Mouse (Mus musculus) left cerebral cortex, postnatal 14 days (tissue): Measurements from ENCODE around the gene Gm20388. TPM values are rescaled to one million over a fixed set of nuclear protein-coding genes. Genes with fewer than 3 reads are reported as not detected.

Experiments
- DNase-seq, 2 experiments: peaks; one replicate each; pipeline ENCODE4 v3.0.0; 2021 to 2022; ENCODE audit warnings: low spot score in 2 of 2, mixed read lengths in 1 of 2
- intact Hi-C: fragments of 180-260 bp; cut with DNase I; formaldehyde crosslinking; loops from one replicate; pipeline ENCODE4 v1.15.1; 2025
- total RNA-seq, 2 experiments: library from RNA; stranded (reverse); gene quantifications; 2 replicates each; pipeline ENCODE4 v1.2.3; 2021

Gm20388 gene
- total RNA-seq, 2 experiments from 2014 or later = 2.8 to 7.3 TPM

DNA sequence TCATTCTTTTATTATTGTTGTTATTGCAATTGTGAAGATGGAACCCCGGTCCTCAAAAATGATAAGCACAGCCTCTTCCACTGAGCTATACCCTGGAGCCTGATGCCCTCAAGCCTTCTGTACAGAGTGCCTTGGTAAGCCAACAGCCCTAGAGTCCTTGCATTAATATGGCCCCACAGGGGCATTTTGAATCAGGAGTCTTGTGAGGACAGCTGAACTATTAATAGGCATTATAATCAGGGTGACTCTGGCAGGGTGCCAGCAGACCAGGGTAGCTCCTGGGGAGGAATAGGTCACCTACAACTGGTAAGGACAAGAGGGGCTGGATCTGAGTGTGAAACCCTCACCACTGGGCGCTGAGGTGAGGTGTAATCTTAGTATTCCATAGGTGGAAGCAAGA is 679.3 kb downstream of the Gm20388 start:
- no peak for DNase-seq
- intact Hi-C loops = loop anchor here (10.0 kb wide), 1 partner anchor 405 kb away; no protein-coding TSS in a partner anchor

DNA sequence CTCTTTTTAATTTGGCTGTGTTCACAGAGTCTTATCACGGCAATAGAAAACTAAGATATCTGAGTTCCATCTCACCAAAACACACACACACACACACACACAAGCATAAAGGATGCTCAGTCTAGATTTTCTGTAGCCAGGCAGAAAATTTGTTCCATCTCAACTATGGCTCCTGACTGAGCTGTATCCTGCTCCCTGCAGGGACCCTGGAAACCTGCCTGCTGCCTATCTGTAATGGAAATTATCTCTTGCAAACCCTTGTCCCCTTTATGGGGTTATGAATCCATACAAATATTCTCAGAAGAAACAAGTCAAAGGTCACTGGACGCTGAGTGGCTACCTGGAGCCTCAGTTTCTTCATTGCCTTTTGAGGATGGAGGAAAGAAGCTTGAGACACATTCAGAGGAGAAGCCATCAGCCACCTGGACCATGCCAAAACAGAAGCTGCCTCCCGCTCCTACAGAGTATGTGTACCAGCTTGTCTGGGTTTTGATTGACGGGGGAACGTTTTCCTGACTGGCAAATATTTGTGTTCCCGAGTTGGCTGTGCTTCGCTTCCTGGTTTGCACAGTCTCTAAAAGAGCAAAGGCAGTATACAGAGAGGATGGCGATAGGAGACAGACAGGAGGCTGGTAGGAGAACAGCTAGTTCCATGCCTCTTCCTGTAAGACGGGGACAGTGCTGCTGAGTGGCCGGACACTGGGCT is 681.1 kb downstream of the Gm20388 start:
- intact Hi-C loops = loop anchor here (10.0 kb wide), 1 partner anchor 407 kb away; no protein-coding TSS in a partner anchor
- no peak for DNase-seq

DNA sequence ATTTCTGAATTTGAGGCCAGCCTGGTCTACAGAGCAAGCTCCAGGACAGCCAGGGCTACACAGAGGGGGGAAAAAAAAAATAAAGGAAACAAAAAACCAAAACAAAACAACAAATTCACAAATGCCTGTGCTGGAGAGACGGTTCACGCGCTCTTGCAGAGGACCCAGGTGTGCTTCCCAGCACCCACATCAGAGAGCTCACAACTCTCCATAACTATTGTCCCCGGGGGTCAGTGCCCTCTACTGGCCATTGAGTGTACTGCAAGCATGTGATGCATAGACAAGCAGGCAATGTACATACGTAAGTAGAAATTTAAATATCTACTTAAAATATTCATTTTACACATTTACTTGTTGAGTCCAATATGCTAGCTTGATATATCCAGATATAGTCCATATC is 683.9 kb downstream of the Gm20388 start:
- intact Hi-C loops = loop anchor here (10.0 kb wide), 1 partner anchor 410 kb away; no protein-coding TSS in a partner anchor
- no peak for DNase-seq

DNA sequence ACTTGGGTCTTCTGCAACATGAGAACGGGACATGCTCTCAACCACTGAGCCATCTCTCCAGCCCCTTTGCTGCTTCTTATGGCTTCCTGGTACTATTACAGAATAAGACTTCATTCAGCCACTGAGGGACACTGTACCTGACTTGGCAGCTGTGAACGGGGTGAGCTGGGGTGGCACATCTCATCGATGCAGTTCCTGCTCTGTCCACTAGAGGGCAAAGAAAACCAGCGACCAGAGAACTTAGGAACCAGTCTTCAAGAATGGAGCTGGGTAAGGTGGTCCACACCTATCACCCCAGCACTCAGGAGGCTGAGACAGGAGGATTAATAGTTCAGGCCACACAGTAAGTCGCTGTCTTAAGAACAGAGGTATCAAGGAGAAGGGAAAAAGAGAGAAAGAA is 685.3 kb downstream of the Gm20388 start:
- intact Hi-C loops = loop anchor here (5.0 to 10.0 kb wide), 2 partner anchors 309 to 411 kb away; no protein-coding TSS in a partner anchor

DNA sequence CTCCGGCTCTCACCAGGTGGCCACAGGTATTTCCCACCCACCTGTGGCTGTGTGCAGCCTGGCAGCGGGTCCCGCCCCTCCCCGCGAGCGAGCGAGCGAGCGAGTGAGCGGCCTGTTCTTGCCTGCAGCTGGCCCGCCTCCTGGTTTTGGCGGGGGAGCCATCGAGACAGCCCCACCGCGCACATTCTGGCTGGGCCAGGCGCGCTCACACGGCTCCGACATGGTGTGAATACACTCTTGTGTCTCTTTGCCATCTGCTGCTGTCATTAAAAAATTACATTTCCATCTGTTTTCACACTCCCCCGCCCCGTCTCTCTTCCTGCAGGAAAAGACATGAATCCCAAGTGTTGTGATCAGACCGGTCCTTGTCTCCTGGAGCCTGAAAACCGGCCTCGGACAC is 687.9 kb downstream of the Gm20388 start:
- intact Hi-C loops = loop anchor here (5.0 to 10.0 kb wide), 2 partner anchors 311 to 414 kb away; no protein-coding TSS in a partner anchor

More for the DNA sequence above, 685.3 kb downstream of the Gm20388 start:
- peak in 1 of 2 experiments; percentile 62 for DNase-seq

DNA sequence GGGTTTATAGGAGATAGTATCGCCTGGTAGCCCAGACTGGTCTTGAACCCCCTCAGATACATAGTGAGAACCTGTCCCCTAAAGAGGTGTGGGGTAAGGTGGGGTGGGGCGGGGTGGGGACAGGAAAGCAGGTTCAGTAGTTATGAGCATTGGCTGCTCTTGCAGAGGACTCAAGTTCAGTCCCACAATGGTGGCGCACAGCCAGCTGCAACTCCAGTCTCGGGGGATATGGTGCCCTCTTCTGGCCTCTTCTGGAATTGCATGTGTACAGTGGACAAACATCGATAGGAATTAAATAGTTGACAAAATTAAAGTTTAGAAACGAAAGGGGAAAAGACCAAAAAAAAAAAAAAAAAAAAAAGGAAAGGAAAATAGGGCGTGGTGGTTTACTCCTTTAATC is 688.9 kb downstream of the Gm20388 start:
- peak; percentile 80 to 83 for DNase-seq
- intact Hi-C loops = loop anchor here (5.0 to 10.0 kb wide), 2 partner anchors 312 to 415 kb away; no protein-coding TSS in a partner anchor

More for the DNA sequence above, 687.9 kb downstream of the Gm20388 start:
- DNase-seq = peak; percentile 85 to 93

DNA sequence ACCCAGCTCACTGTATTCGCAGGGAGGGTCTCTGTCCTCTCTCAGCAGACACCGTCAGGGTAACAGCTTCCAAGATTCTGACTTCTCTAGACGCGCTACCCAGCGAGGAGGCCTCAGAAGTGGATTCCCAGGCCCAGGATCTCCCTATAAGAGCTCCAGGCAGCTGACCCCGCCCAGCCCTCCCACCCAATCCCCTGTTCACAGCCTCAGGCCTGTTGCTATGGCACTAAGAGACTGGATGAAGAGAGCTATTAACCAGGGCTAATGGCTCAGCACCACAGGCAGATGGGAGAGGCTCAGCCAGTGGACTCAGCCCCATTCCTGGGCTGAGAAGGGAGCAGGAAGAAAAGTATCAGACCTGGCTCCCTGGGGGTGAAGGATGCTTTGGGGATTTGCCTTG is 692.0 kb downstream of the Gm20388 start:
- intact Hi-C loops = no loop called here
- DNase-seq = no peak

DNA sequence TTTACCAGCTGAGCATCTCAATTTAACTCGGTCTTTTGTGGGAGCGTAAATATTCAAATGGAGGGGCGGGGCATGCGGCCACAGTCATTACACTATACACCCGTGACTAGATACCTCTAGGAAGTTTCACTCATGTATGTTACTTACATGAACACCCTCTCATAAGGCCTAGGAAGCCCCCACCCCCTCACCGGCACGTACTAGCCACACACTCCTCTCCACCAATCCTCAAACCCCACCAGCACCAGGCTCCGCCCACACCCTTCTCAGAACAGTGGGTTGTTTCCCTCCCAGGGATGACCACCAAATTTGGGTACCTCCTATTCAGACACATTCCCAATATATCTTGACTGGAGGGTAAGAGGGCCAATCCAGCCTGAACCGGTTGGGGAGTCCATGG is 696.8 kb downstream of the Gm20388 start:
- no peak for DNase-seq
- intact Hi-C loops = no loop called here

DNA sequence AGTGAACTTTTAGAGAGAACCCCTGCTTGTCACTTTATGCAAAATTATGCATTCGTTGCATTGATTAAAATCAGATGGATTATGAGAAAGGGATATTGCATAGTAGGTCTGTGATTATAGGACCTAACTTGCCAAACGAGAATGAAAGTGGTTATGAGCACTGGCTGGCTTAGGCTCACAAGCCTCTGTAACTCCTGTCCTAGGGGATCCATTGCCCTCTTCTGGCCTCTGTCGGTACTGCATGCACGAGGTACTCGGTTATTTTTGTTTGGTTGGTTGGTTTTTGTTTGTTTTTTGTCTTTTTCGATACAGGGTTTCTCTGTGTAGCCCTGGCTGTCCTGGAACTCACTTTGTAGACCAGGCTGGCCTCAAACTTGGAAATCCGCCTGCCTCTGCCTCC is 697.2 kb downstream of the Gm20388 start:
- peak; percentile 80 to 87 for DNase-seq
- intact Hi-C loops = no loop called here

DNA sequence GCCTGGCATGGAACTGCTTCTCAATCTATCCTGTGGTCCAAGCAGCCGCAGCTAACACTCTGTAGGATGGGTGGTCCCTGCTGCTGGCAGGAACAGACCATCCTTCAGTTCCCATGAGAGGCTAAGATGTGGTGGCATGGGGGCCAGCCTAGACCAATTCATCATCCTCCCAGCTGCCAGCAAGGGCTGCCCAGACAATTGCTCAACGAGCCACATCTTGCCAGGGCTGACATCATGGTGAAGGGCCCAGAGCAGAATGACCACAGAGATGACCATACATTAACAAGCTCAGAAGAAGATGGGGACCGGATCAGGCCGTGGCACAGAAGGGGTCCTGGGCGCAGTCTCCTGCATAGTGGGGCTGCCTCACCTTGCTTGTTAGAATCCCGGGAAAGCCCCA is 700.2 kb downstream of the Gm20388 start:
- no peak for DNase-seq
- intact Hi-C loops = loop anchor here (5.0 kb wide), 1 partner anchor 434 kb away; the partner anchor contains the start of gene Fam92b

DNA sequence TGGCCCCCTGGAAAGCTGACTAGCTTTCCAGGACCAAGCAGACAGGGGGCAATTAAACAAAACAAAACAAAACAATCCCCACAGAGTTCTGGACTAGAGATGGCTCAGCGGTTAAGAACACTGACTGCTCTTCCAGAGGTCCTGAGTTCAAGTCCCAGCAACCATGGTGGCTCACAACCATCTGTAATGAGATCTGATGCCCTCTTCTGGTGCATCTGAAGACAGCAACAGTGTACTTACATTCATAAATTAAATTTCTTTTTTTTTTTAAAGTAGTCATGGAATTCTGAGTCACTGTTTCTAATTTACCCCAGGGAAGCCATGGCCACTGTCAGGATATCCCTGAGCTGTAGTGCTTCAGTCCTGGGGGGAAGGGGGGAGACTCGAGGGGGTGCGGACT is 703.9 kb downstream of the Gm20388 start:
- intact Hi-C loops = loop anchor here (5.0 kb wide), 1 partner anchor 437 kb away; the partner anchor contains the start of gene Fam92b
- DNase-seq = no peak

DNA sequence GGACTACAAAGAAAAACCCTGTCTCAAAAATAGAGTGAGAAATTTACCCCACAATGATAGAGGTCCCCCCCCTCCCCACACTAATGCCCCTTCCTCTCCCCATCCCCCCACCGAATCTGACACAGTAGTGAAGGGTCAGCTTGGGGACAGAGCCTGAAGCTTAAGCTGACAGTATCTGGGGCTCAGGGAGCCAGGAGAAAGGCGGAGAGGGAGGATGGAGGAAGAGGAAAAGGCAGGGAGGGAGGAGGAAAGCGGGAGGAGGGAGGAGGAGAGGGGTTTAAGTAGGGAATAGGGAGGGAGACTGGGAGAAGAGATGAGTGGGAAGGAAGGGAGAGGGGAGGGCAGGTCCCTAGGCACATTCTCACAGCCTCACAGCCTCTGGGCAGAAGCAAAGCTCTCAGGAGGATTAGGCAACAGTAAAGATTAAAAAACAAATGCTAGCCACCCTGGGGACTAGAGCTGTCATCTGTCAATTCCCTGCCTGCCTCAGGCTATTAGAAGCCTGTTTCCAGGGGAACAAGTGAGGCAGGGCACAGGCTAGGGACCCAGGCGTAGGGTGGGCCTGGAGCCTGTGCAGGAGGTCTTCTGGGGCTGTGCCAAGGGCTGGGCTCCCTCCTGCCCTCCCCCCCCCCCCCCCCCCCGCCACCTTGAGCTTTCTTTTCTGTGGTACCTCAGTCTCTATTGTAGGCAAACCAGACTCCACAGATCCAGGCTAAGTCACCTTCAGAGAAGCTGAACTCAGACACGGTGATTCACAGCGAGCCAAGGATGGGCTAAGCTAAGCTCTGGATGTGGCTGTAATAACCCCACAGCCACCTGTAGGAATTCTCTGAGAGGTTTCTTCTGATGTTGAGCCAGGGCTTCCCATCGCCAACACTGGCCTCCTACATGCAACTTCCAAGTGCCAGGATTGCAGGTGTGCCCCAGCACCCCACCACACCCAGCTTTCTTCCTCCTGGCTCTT is 706.3 kb downstream of the Gm20388 start:
- intact Hi-C loops = no loop called here
- no peak for DNase-seq

DNA sequence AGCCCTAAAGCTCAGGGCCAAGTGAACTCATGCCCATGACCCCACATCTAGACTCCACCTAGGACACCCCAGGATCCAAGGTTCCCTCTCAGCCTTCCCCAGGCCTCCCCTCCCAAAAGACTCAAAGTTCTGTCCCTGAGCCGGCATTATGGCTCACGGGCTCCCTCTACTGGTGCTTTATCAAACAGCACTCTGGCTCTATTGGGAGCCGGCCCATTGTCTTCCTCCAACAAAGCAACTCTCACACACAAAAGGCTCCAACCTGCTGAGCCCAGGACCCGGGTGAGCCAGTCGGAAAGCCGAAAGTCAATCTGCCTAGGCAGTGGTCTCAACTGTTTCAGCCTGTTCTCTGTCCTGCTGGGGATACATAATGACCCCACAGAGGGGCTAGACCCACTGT is 707.5 kb downstream of the Gm20388 start:
- intact Hi-C loops = no loop called here

DNA sequence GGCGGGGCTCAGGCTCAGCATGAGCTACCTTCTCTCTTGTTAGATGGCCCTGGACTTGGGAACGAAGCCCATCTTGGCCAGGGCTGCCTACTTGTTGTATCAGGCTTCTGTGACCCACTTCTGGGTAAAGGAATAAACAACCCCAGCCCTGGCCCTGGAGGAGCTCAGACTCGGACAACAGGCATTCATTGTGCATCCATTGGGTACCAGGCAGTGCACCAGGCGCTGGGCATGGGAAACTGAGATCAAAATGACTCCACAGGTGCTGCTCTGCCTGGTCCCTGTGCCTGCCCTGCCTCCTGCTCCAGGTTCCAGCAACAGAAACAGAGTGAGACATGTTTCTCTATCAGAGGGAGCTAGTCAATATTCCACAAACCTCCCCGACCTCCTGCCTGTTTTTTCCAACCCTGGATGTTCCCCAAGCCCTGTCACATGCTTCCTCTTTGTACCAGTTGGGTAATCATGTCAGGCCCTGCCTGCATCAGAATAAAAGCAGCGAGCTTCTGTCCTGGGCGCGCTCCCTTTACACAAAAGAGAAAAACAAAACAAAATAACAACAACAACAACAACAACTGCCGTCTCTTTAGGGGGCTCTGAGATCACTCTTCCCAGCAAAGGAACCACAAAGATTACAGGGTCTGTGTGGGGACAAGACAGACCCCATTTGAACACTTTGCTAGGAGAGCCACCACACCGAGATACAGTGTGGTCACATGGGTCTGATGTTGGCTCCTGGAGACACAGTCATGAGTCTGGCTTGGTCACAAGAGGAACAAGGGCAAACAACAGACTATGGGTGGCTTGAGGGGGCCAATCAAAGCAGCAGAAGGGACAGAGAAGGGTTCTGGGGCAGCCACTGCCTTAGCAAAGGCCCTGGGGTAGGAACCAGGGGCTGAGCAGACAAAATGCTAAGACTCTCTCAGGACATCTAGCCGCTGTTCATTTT is 708.9 kb downstream of the Gm20388 start:
- DNase-seq = peak; percentile 31 to 51
- intact Hi-C loops = no loop called here

More for the DNA sequence above, 707.5 kb downstream of the Gm20388 start:
- DNase-seq = peak; percentile 61 to 70

DNA sequence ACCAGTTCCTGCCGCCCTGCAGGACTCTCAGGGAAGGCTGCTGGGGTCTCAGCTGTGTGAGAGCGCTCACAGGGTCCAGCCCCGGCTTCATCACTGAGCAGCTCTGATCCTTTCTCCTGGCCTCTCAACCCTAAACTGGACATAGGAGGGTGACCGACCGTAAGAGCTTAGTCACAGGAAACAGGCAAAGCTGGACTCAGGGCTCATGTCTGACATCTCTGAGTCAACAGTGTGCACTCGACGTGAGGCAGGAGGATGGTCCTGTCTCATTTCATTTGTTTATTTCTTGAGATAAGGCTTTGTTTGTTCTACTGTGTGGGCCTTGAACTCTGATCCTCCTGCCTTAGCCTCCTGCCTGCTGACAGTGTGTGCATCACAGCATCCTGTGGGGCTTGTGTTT is 709.8 kb downstream of the Gm20388 start:
- no peak for DNase-seq
- intact Hi-C loops = no loop called here

DNA sequence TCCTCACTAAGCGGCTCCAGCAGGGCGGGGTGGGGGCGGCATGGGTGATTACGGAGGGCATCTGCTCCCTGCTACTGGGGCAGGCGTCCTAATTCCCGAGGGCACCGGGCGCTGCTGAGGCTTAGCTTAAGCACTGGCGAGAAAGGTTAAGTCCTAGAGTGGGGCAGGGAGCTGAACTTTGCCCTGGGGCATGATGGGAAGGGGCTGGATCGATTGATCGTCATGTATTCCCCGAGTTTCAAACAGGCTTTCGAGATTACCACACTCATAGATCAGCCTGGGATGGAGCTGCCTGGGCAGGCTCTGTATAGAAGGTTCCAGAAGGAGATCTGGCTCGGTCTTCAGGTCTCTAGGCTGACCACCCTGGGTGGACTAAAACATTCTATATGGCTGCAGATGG is 711.5 kb downstream of the Gm20388 start:
- DNase-seq = no peak

DNA sequence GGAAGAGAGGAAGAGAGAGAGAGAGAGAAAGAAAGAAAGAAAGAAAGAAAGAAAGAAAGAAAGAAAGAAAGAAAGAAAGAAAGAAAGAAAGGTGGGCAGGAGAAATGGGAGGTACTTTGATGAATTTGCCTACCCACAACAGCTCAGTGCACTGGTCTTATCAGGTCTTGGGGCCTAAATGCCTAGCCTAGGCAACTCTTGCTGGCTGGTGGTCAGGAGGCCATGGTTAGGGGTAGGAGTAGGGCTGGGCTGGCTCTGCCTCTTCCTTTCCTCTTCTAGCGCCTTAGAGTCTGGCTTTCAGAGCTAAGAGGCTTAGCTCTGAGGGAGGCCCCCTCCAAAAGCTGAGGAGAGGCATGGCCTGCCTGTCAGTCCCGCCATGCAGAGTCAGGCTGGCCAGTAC is 713.0 kb downstream of the Gm20388 start:
- intact Hi-C loops = no loop called here
- no peak for DNase-seq

More for the DNA sequence above, 711.5 kb downstream of the Gm20388 start:
- intact Hi-C loops = no loop called here

DNA sequence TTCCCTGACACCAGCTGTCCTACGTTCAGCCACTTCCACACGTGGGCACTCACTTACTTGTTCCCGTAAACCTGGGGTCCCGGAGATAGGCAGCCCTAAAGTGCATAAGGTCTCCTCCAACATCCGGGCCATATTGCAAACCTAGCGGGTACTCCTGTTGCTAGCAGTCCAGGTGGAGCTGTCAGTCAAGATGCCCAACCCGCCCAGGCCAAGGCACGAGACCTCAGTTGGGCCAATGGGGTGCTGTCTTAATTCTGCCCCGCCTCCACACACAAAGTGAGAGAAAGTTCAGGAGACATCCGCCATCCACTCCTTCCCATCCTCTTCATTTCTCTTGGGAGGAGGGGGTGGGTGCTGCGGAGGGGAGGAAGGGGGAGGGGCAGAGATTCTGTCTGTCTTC is 715.8 kb downstream of the Gm20388 start:
- intact Hi-C loops = no loop called here
- no peak for DNase-seq

DNA sequence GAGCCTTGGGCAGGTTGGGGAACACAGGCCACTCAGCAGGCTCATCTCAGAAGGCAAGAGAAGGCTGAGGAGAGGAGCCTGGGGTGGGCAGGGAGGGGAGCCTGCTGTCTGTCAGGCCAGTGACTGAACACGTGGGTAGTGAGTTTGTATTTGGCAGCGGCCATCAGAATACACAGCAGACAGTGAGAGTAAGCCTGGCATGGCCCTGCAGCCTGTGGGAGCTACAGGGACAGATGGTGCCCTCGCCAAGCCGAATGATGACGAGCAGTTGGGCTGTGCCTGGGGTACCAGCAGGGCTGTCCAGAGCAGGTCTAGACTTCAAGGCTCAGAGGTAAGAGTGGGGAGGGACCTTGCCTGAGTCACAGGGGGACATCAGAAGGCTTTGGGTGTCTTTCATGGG is 716.7 kb downstream of the Gm20388 start:
- intact Hi-C loops = no loop called here
- no peak for DNase-seq
